Mouse (Mus musculus) heart, embryonic 12.5 days (tissue): ENCODE results near the gene Dnttip1. TPM values are rescaled to one million over a fixed set of nuclear protein-coding genes. Genes with fewer than 3 reads are reported as not detected.
"Not testable (repeated sequence)": the region's sequence is repeated elsewhere in the genome, so short reads cannot be mapped to it uniquely, and the experiment has no call there.

ENCODE experiments used
- ATAC-seq: fragments of 200-750 bp; cut with Nextera tagmentation; 2 replicates; pipeline ENCODE4 v1.8.0; 2017; ENCODE audit warnings: moderate TSS enrichment, moderate library complexity; ENCODE audit not compliant: insufficient number of reproducible peaks, low FRiP score
- H3K27ac ChIP-seq: fragments of 300-500 bp; sonication (generic); 2 replicates; pipeline ENCODE4 v1.5.1; 2016; ENCODE audit warnings: mild to moderate bottlenecking, moderate library complexity; ENCODE audit not compliant: poor library complexity, severe bottlenecking
- H3K27me3 ChIP-seq: fragments of 300-500 bp; sonication (generic); replicated peaks from 2 replicates; pipeline ENCODE4 v1.6.1; 2016; ENCODE audit warnings: mild to moderate bottlenecking, moderate library complexity
- H3K36me3 ChIP-seq: fragments of 300-500 bp; sonication (generic); 2 replicates; pipeline ENCODE4 v1.6.1; 2016; ENCODE audit warnings: mild to moderate bottlenecking, moderate library complexity
- H3K4me1 ChIP-seq: fragments of 300-500 bp; sonication (generic); replicated peaks from 2 replicates; pipeline ENCODE4 v1.6.1; 2016; ENCODE audit warnings: mild to moderate bottlenecking
- H3K4me2 ChIP-seq: fragments of 300-500 bp; sonication (generic); 2 replicates; pipeline ENCODE4 v1.6.1; 2016; ENCODE audit warnings: mild to moderate bottlenecking, moderate library complexity
- H3K4me3 ChIP-seq: fragments of 300-500 bp; sonication (generic); 2 replicates; pipeline ENCODE4 v1.5.1; 2016; ENCODE audit warnings: mild to moderate bottlenecking
- H3K9ac ChIP-seq: fragments of 300-500 bp; sonication (generic); 2 replicates; pipeline ENCODE4 v1.6.1; 2016; ENCODE audit warnings: mild to moderate bottlenecking, moderate library complexity
- H3K9me3 ChIP-seq: fragments of 300-500 bp; sonication (generic); replicated peaks from 2 replicates; pipeline ENCODE4 v1.6.1; 2016; ENCODE audit warnings: mild to moderate bottlenecking, moderate library complexity
- WGBS: fragments of 180-500 bp; shearing (Covaris S2); methylation state at CpG from one replicate; pipeline ENCODE4 v1.1.7; 2016; 5-methylcytosine and 5-hydroxymethylcytosine counted together
- polyA plus RNA-seq: library from polyadenylated mRNA; unstranded; fragments of >200 nt; fragmentation: Nextera tagmentation; extraction: Ambion mirVana; gene quantifications from 2 replicates; pipeline ENCODE4 v1.2.1, GENCODE M21; 2016

The Dnttip1 gene
- polyA plus RNA-seq, 1 experiment from 2014 or later, result 62.9 TPM

DNA sequence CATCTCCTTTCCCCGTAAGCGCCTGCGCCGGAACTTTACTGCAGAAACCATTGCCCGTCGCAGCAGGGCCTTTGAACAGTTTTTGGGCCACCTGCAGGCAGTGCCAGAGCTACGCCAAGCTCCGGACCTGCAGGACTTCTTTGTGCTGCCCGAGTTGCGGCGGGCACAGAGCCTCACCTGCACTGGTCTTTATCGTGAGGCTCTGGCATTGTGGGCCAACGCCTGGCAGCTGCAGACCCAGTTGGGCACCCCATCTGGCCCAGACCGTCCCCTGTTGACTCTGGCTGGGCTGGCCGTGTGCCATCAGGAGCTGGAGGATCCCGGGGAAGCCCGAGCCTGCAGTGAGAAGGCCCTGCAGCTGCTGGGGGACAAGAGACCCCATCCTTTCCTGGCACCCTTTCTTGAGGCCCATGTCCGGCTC, 46.1 kb downstream of the Dnttip1 start:
- no peak overlapping the region for H3K27ac ChIP-seq
- 87% methylated on average over 18 of the region's 18 CpGs for WGBS

DNA sequence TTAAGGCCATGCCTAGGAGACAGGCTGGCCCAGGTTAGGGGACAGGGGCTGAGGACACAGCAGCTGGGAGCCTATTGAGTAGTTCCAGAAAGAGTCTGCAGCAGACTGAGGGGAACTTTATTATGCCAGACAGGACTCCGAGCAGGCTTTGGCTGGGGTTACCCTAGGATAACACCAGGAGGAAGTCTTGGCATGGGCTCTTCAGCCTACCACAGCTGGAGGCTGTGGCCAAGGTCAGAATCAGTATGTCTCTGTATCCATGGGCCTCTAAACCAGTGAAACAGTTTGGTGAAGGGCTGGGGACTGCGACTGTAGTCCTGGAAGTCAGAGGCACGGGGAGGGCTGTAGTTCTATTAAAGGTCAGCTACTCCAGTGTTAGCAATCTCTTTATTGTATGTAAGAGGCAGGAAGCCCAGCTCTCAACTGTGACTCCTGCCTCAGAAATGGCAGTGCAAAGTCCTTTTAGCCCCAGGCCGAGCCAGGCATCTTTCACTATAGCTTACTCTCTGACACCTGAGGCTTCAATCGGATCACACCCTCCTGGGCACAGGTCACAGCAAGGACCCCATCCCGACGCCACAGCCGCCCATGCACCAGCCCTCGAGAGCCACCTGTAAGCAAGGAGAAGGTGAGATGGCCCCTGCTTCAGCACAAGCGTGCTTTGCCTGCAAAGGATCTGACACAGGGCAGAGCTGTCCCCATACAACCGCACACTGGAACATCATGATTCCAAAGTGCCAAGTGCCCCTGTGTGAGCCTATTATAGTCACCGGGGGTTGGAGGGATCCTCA, 46.8 kb downstream of the Dnttip1 start:
- H3K9ac ChIP-seq, result peak overlapping the region; percentile 48; the same call in 1 of the 2 replicates
- peak overlapping the region; percentile 68 for H3K27ac ChIP-seq
- H3K4me3 ChIP-seq, result no peak overlapping the region
- 83% methylated on average over 12 of the region's 12 CpGs for WGBS
- no peak overlapping the region for H3K4me2 ChIP-seq
- H3K27me3 ChIP-seq, result no peaks in the 10 kb centered on the region
- peaks cover 76% of the 10 kb centered on the region for H3K36me3 ChIP-seq
- H3K9me3 ChIP-seq, result no peaks in the 10 kb centered on the region
- ATAC-seq, result no peak
- H3K4me1 ChIP-seq, result peaks cover 25% of the 10 kb centered on the region

More for the DNA sequence above, 46.1 kb downstream of the Dnttip1 start:
- H3K9me3 ChIP-seq, result no peaks in the 10 kb centered on the region
- H3K4me2 ChIP-seq, result no peak overlapping the region
- peaks cover 31% of the 10 kb centered on the region for H3K4me1 ChIP-seq
- no peak for ATAC-seq
- no peak overlapping the region for H3K9ac ChIP-seq
- H3K27me3 ChIP-seq, result no peaks in the 10 kb centered on the region
- H3K36me3 ChIP-seq, result peaks cover 72% of the 10 kb centered on the region
- no peak overlapping the region for H3K4me3 ChIP-seq

DNA sequence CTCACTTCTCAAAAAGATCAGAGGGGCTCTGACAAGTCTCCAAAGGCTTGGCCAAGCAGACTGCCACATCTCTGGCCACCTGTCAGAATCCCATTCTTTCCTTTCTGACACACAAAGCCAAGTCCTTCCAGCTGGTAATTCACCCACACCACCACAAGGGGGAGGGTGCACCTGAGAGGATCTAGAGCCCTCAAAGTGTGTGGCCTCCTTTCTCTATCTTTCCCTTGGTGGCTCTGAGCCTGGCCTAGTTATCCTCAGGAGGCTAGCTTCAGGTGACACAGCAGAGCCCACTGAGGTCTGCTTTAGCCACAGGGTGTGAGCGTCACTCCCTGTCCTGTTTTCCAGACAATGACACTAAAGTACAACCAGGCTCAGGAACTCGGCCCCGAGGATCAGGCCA, 47.5 kb downstream of the Dnttip1 start:
- peaks cover 21% of the 10 kb centered on the region for H3K4me1 ChIP-seq
- no peaks in the 10 kb centered on the region for H3K27me3 ChIP-seq
- WGBS, result 45% methylated on average over 3 of the region's 3 CpGs
- no peaks in the 10 kb centered on the region for H3K9me3 ChIP-seq
- H3K4me2 ChIP-seq, result no peak overlapping the region
- H3K9ac ChIP-seq, result peak overlapping the region; percentile 48
- H3K36me3 ChIP-seq, result peaks cover 79% of the 10 kb centered on the region
- no peak overlapping the region for H3K4me3 ChIP-seq
- H3K27ac ChIP-seq, result peak overlapping the region; percentile 68
- ATAC-seq, result 0 out of 2 replicates have a peak, but pooled peaks have one; percentile 20

DNA sequence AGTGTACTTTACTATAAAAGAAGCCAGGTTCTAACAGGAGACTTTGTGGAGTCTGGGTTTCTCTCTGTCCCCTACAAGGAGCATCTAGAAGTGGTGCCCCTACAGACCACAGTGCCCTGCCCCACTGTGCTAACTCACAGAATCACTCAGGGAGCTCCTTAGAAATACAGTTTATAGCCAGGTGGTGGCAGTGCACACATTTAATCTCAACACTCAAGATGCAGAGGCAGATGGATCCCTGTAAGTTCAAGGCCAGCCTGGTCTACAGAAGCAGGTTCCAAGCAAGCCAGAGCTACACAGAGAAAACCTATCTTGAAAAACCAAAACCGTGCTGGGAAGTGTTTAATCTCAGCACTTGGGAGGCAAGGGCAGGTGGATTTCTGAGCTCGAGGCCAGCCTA, 48.0 kb downstream of the Dnttip1 start:
- Histone ChIP-seq H3K4me1 (peaks cover 15% of the 10 kb centered on the region), H3K4me2 (no peak overlapping the region), H3K27ac (peak overlapping the region; percentile 68), H3K36me3 (peaks cover 80% of the 10 kb centered on the region), H3K27me3 (no peaks in the 10 kb centered on the region), H3K4me3 (no peak overlapping the region), H3K9ac (peak overlapping the region; percentile 48; the same call in 1 of the 2 replicates), H3K9me3 (no peaks in the 10 kb centered on the region)
- ATAC-seq, result no peak
- WGBS, result 87% methylated on average over 2 of the region's 2 CpGs

DNA sequence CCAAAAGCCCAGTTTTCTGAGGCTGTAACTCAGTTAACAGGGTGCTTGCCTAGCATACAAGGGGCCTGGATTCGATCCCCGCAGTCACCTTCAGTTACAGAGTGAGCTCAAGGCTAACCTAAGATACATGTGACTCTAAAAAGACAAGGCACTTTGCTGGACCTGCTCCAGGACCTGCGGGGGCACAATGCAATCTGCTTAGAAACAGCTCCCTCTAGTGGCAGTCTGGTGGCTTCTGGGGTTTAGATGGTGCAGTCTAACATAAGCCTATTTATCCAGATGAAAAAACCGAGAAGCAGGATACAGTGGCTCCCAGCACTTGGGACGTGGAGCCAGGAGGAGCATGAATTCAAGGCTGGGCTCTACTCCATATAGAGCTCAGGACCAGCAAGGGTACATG, 48.5 kb downstream of the Dnttip1 start:
- Histone ChIP-seq H3K36me3 (peaks cover 81% of the 10 kb centered on the region), H3K27ac (no peak overlapping the region), H3K9me3 (no peaks in the 10 kb centered on the region), H3K4me1 (peaks cover 12% of the 10 kb centered on the region), H3K4me2 (no peak overlapping the region), H3K4me3 (no peak overlapping the region), H3K27me3 (no peaks in the 10 kb centered on the region), H3K9ac (no peak overlapping the region)
- peak; percentile 58; the same call in 1 of the 2 replicates for ATAC-seq
- 36% methylated on average over 5 of the region's 5 CpGs for WGBS

DNA sequence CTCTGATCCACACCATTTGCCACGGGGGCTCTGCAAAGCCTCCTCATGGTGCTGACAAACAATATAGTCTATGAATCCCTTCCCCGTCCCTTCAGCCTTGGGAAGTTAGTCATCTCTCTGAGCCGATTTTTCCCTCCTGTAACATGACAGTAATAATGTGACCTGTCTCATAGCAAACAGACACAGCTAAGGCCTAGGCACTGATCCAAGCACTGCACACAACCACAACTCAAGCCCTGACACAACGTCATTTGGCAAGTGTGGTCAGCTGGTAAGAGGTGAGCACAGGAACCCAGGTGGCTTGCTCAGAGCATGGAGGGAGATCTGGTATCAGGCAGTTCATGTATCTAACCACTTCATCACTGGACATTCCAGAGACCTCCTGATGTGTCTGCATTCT, 50.1 kb downstream of the Dnttip1 start:
- no peak for ATAC-seq
- no peak overlapping the region for H3K9ac ChIP-seq
- no peak overlapping the region for H3K4me2 ChIP-seq
- H3K27ac ChIP-seq, result no peak overlapping the region
- no peaks in the 10 kb centered on the region for H3K27me3 ChIP-seq
- H3K9me3 ChIP-seq, result no peaks in the 10 kb centered on the region
- 76% methylated on average over 4 of the region's 4 CpGs for WGBS
- peaks cover 82% of the 10 kb centered on the region for H3K36me3 ChIP-seq
- H3K4me3 ChIP-seq, result no peak overlapping the region
- H3K4me1 ChIP-seq, result peaks cover 12% of the 10 kb centered on the region

DNA sequence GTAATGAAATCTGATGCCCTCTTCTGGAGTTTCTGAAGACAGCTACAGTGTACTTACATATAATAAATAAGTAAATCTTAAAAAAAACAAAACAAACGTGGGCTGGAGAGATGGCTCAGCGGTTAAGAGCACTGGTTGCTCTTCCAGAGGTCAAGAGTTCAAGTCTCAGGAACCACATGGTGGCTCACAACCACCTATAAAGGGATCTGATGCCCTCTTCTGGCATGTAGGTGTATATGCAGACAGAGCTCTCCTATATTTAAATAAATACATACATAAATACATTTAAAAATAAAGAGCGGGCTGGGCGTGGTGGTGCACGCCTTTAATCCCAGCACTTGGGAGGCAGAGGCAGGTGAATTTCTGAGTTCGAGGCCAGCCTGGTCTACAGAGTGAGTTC, 52.8 kb downstream of the Dnttip1 start:
- not testable (repeated sequence) for ATAC-seq, H3K9me3 ChIP-seq, H3K4me3 ChIP-seq, H3K9ac ChIP-seq, H3K4me2 ChIP-seq, H3K27me3 ChIP-seq, H3K27ac ChIP-seq
- peaks cover 75% of the 10 kb centered on the region for H3K36me3 ChIP-seq
- peaks cover 11% of the 10 kb centered on the region for H3K4me1 ChIP-seq
- WGBS, result 75% methylated on average over 6 of the region's 6 CpGs

DNA sequence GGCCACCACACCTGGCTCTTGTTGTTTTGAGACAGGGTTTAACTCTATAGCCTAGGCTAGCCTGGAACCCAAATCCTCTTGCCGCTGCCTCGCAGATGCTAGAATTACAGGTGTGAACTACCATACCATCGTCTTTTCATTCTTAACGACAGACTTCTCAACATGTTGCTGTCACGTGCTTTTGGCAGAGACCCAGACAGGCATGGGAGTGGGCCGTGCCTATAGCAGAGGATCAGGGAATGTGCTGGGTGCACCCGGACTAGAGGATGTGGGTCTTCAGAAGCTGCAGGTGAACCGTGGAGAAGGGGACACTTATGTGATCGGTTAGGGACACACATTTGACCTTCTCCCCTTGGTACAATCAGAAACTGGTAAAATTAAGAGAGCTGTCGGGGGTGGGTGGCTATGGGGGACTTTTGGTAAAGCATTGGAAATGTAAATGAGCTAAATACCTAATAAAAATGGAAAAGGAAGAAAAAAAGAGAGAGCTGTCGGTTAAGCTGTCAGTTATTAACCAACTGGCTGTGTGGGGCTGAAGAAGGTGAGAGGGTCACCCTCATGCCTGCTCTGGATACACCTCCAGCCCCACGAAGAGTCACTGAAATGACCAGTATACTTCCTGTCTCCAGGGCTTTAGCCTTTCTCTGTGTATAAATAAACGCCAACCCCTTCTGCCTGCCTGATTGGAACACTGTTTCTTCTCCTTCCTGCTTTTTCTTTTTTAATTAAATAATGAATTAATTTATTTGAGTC, 54.6 kb downstream of the Dnttip1 start:
- 90% methylated on average over 13 of the region's 13 CpGs for WGBS
- no peak for ATAC-seq
- H3K4me3 ChIP-seq, result no peak overlapping the region
- H3K9ac ChIP-seq, result no peak overlapping the region
- H3K27ac ChIP-seq, result no peak overlapping the region
- no peaks in the 10 kb centered on the region for H3K27me3 ChIP-seq
- peaks cover 66% of the 10 kb centered on the region for H3K36me3 ChIP-seq
- peaks cover 15% of the 10 kb centered on the region for H3K4me1 ChIP-seq
- H3K9me3 ChIP-seq, result no peaks in the 10 kb centered on the region
- no peak overlapping the region for H3K4me2 ChIP-seq

DNA sequence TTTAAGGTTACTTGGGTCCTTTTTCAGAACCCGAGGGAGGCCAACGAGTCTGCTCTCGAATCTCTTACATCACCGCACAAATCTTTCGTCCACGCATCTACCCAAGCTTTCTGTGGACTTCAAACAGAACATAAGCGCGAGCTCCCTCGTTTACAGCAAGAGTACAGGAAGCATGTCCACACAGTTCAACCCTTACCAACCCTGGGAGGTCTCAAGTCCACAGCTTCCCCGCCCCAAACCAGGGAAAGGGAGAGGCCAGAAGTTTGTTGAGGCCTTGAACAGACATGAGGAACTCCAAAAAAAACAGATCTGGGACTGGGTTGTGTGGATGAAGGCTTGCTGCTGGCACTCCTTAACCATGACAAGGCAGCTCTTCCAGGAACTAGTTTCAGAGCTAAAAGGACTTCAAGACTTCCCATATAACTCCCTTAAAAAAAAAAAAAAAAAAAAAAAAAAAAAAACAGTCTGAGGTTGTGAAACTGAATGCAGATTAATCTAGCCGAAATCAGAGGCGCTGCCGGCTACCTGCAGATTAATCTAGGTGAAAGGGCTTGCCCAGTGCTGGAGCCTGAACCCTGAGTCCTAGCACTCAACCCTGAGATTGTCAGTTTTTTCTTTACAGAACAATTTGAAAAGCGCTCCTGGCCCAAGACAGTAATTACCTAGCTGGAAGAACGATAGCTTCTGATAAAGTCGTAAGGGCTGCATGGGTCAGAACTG, 57.6 kb downstream of the Dnttip1 start:
- 91% methylated on average over 16 of the region's 16 CpGs for WGBS
- Histone ChIP-seq H3K4me3 (peak overlapping the region; percentile 85), H3K27ac (no peak overlapping the region), H3K36me3 (peaks cover 42% of the 10 kb centered on the region), H3K4me2 (peak overlapping the region; percentile 88), H3K4me1 (peaks cover 21% of the 10 kb centered on the region), H3K27me3 (no peaks in the 10 kb centered on the region), H3K9me3 (no peaks in the 10 kb centered on the region), H3K9ac (peak overlapping the region; percentile 88)
- ATAC-seq, result no peak

DNA sequence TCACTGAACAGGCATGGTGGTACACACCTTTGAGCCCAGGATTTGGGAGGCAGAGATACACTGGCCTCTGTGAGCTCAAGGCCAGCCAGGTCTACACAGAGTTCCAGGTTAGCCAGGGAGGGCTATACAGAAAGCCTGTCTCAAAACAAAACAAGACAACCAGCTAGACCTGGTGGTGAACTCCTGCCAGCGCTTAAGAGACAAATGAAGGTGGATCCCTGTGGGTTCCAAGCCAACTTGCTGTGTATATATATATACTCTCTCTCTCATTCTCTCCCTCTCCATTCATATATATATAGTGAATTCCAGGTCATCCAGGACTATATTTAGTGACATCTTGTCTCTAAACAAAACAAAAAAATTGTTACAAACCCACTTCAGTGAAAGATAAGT, 58.1 kb downstream of the Dnttip1 start:
- H3K4me3 ChIP-seq, result peak overlapping the region; percentile 85
- no peak overlapping the region for H3K27ac ChIP-seq
- peak overlapping the region; percentile 88 for H3K4me2 ChIP-seq
- 57% methylated on average over 1 of the region's 1 CpGs for WGBS
- H3K27me3 ChIP-seq, result no peaks in the 10 kb centered on the region
- peaks cover 42% of the 10 kb centered on the region for H3K36me3 ChIP-seq
- H3K9ac ChIP-seq, result peak overlapping the region; percentile 88
- no peak for ATAC-seq
- no peaks in the 10 kb centered on the region for H3K9me3 ChIP-seq
- H3K4me1 ChIP-seq, result peaks cover 21% of the 10 kb centered on the region
